Mouse (Mus musculus) kidney, embryonic 16.5 days (tissue): Measurements from ENCODE around the gene D430019H16Rik. TPM values are rescaled to one million over a fixed set of nuclear protein-coding genes. Genes with fewer than 3 reads are reported as not detected.
A peak's percentile ranks its signal among the peaks of the same experiment; 100 is the strongest.

Source experiments
- ATAC-seq: fragments of 200-750 bp; cut with Nextera tagmentation; 2 replicates; pipeline ENCODE4 v1.8.0; 2017; ENCODE audit warnings: moderate TSS enrichment; ENCODE audit not compliant: low FRiP score, low TSS enrichment
- H3K27ac ChIP-seq: fragments of 300-500 bp; sonication (generic); 2 replicates; pipeline ENCODE4 v1.5.1; 2014; ENCODE audit warnings: low read length
- H3K27me3 ChIP-seq: fragments of 300-500 bp; sonication (generic); 2 replicates; pipeline ENCODE4 v1.6.1; 2014; ENCODE audit warnings: low read length, control low read depth, mixed read lengths; ENCODE audit not compliant: insufficient read depth
- H3K36me3 ChIP-seq: fragments of 300-500 bp; sonication (generic); 2 replicates; pipeline ENCODE4 v1.6.1; 2014; ENCODE audit warnings: low read length, control low read depth, mixed read lengths; ENCODE audit not compliant: insufficient read depth
- H3K4me1 ChIP-seq: fragments of 300-500 bp; sonication (generic); 2 replicates; pipeline ENCODE4 v1.6.1; 2014; ENCODE audit warnings: low read length, control low read depth, mixed read lengths; ENCODE audit not compliant: insufficient read depth
- H3K4me2 ChIP-seq: fragments of 300-500 bp; sonication (generic); replicated peaks from 2 replicates; pipeline ENCODE4 v1.6.1; 2014; ENCODE audit warnings: low read depth, low read length
- H3K4me3 ChIP-seq: fragments of 300-500 bp; sonication (generic); 2 replicates; pipeline ENCODE4 v1.5.1; 2014; ENCODE audit warnings: mild to moderate bottlenecking, low read length
- H3K9ac ChIP-seq: fragments of 300-500 bp; sonication (generic); replicated peaks from 2 replicates; pipeline ENCODE4 v1.6.1; 2014; ENCODE audit warnings: low read length
- H3K9me3 ChIP-seq: fragments of 300-500 bp; sonication (generic); 2 replicates; pipeline ENCODE4 v1.6.1; 2016; ENCODE audit warnings: low read length, control low read depth
- WGBS: fragments of 180-500 bp; shearing (Covaris S2); extraction: QIAGEN DNeasy Blood & Tissue Kit; methylation state at CpG from one replicate; pipeline ENCODE4 v1.1.7; 2014; 5-methylcytosine and 5-hydroxymethylcytosine counted together
- polyA plus RNA-seq: library from polyadenylated mRNA; unstranded; fragments of >200 nt; fragmentation: Nextera tagmentation; extraction: Ambion mirVana; gene quantifications from 2 replicates; pipeline ENCODE4 v1.2.1, GENCODE M21; 2015

The D430019H16Rik gene
- polyA plus RNA-seq, 1 experiment from 2014 or later, result 1.4 TPM

- Histone ChIP-seq H3K9me3 (no peaks in the 10 kb centered on the region), H3K4me1 (no peaks in the 10 kb centered on the region), H3K9ac (no peak overlapping the region), H3K36me3 (no peaks in the 10 kb centered on the region), H3K4me2 (no peak overlapping the region), H3K27ac (no peak overlapping the region), H3K4me3 (no peak overlapping the region), H3K27me3 (no peaks in the 10 kb centered on the region)
- 60% methylated on average over 9 of the region's 9 CpGs for WGBS
- ATAC-seq, result no peak
These were observed 23.3 kb downstream of the D430019H16Rik start for GRCm38 (mm10) chr12:105476993-105477392.

- Histone ChIP-seq H3K4me2 (no peak overlapping the region), H3K9me3 (no peaks in the 10 kb centered on the region), H3K27ac (no peak overlapping the region), H3K4me3 (no peak overlapping the region), H3K27me3 (no peaks in the 10 kb centered on the region), H3K9ac (no peak overlapping the region), H3K4me1 (no peaks in the 10 kb centered on the region), H3K36me3 (no peaks in the 10 kb centered on the region)
- ATAC-seq, result peak; percentile 65; the same call in 1 of the 2 replicates
- WGBS, result 48% methylated on average over 3 of the region's 3 CpGs
These were observed 29.8 kb downstream of the D430019H16Rik start for GRCm38 (mm10) chr12:105483503-105483902.

- H3K9ac ChIP-seq, result no peak overlapping the region
- H3K9me3 ChIP-seq, result no peaks in the 10 kb centered on the region
- no peak overlapping the region for H3K27ac ChIP-seq
- H3K36me3 ChIP-seq, result no peaks in the 10 kb centered on the region
- no peaks in the 10 kb centered on the region for H3K4me1 ChIP-seq
- H3K27me3 ChIP-seq, result no peaks in the 10 kb centered on the region
- ATAC-seq, result no peak
- no peak overlapping the region for H3K4me3 ChIP-seq
- no peak overlapping the region for H3K4me2 ChIP-seq
- WGBS, result 78% methylated on average over 3 of the region's 3 CpGs
These were observed 36.6 kb downstream of the D430019H16Rik start for GRCm38 (mm10) chr12:105490227-105490626.

GRCm38 (mm10) chr12:105490794-105491193 lies 37.1 kb downstream of the D430019H16Rik start:
- Histone ChIP-seq H3K9ac (no peak overlapping the region), H3K4me2 (no peak overlapping the region), H3K4me1 (no peaks in the 10 kb centered on the region), H3K27me3 (no peaks in the 10 kb centered on the region), H3K36me3 (no peaks in the 10 kb centered on the region), H3K9me3 (no peaks in the 10 kb centered on the region), H3K4me3 (no peak overlapping the region), H3K27ac (no peak overlapping the region)
- no peak for ATAC-seq
- 78% methylated on average over 6 of the region's 6 CpGs for WGBS

- Histone ChIP-seq H3K4me3 (no peak overlapping the region), H3K36me3 (no peaks in the 10 kb centered on the region), H3K27ac (no peak overlapping the region), H3K9ac (no peak overlapping the region), H3K4me2 (no peak overlapping the region), H3K4me1 (no peaks in the 10 kb centered on the region), H3K9me3 (no peaks in the 10 kb centered on the region), H3K27me3 (no peaks in the 10 kb centered on the region)
- ATAC-seq, result no peak
- 78% methylated on average over 5 of the region's 5 CpGs for WGBS
These were observed 41.1 kb downstream of the D430019H16Rik start for GRCm38 (mm10) chr12:105494796-105495195.

- Histone ChIP-seq H3K36me3 (no peaks in the 10 kb centered on the region), H3K4me3 (no peak overlapping the region), H3K9ac (no peak overlapping the region), H3K4me1 (peaks cover 10% of the 10 kb centered on the region), H3K27ac (no peak overlapping the region), H3K9me3 (no peaks in the 10 kb centered on the region), H3K27me3 (no peaks in the 10 kb centered on the region), H3K4me2 (no peak overlapping the region)
- 15% methylated on average over 6 of the region's 6 CpGs for WGBS
- peak; percentile 25; the same call in 1 of the 2 replicates for ATAC-seq
These were observed 44.2 kb downstream of the D430019H16Rik start for GRCm38 (mm10) chr12:105497894-105498293.

- Histone ChIP-seq H3K9me3 (no peaks in the 10 kb centered on the region), H3K36me3 (no peaks in the 10 kb centered on the region), H3K27ac (no peak overlapping the region), H3K4me3 (no peak overlapping the region), H3K4me2 (no peak overlapping the region), H3K9ac (no peak overlapping the region), H3K27me3 (no peaks in the 10 kb centered on the region), H3K4me1 (peaks cover 10% of the 10 kb centered on the region)
- WGBS, result 73% methylated on average over 7 of the region's 7 CpGs
- no peak for ATAC-seq
These were observed 44.8 kb downstream of the D430019H16Rik start for GRCm38 (mm10) chr12:105498423-105498822.

- no peaks in the 10 kb centered on the region for H3K36me3 ChIP-seq
- 43% methylated on average over 4 of the region's 4 CpGs for WGBS
- H3K4me1 ChIP-seq, result peaks cover 10% of the 10 kb centered on the region
- H3K27me3 ChIP-seq, result no peaks in the 10 kb centered on the region
- H3K27ac ChIP-seq, result no peak overlapping the region
- no peak overlapping the region for H3K4me3 ChIP-seq
- no peak overlapping the region for H3K9ac ChIP-seq
- ATAC-seq, result no peak
- H3K4me2 ChIP-seq, result no peak overlapping the region
- no peaks in the 10 kb centered on the region for H3K9me3 ChIP-seq
These were observed 45.2 kb downstream of the D430019H16Rik start for GRCm38 (mm10) chr12:105498842-105499241.

- Histone ChIP-seq H3K27me3 (no peaks in the 10 kb centered on the region), H3K4me1 (peaks cover 12% of the 10 kb centered on the region), H3K9me3 (no peaks in the 10 kb centered on the region), H3K9ac (no peak overlapping the region), H3K27ac (peak overlapping the region; percentile 73), H3K36me3 (no peaks in the 10 kb centered on the region), H3K4me2 (no peak overlapping the region), H3K4me3 (no peak overlapping the region)
- 16% methylated on average over 5 of the region's 5 CpGs for WGBS
- ATAC-seq, result peak; percentile 86
These were observed 47.3 kb downstream of the D430019H16Rik start for GRCm38 (mm10) chr12:105500940-105501339.

GRCm38 (mm10) chr12:105504736-105505135 lies 51.1 kb downstream of the D430019H16Rik start:
- no peak for ATAC-seq
- 71% methylated on average over 6 of the region's 6 CpGs for WGBS
- no peak overlapping the region for H3K27ac ChIP-seq

More at GRCm38 (mm10) chr12:105504736-105505135, 51.1 kb downstream of the D430019H16Rik start:
- Histone ChIP-seq H3K9ac (no peak overlapping the region), H3K4me2 (no peak overlapping the region), H3K4me3 (no peak overlapping the region), H3K9me3 (no peaks in the 10 kb centered on the region), H3K27me3 (no peaks in the 10 kb centered on the region), H3K36me3 (no peaks in the 10 kb centered on the region), H3K4me1 (peaks cover 22% of the 10 kb centered on the region)
